In genomic region chr5:109866337-109867126, GRCm38 (mm10) we compare ENCODE assay signal across 7 mouse cellular contexts. TPM values are rescaled to one million over a fixed set of nuclear protein-coding genes. Genes with fewer than 3 reads are reported as not detected.
A peak's percentile ranks its signal among the peaks of the same experiment; 100 is the strongest.
DNase-seq lines count a peak whose midpoint lies in the region; ATAC-seq lines count a peak whose summit lies in the region.

No protein-coding gene starts in this region.

- no peaks in the 10 kb centered on the region for H3K9me3 ChIP-seq in intestine, embryonic 16.5 days (ENCODE audit: control insufficient read depth, low read length)
- H3K9me3 ChIP-seq in midbrain, embryonic 11.5 days (ENCODE audit: control insufficient read depth, low read length), result no peaks in the 10 kb centered on the region

- DNase-seq in adrenal gland, adult 8-10 months, result peak; percentile 84
- peak; percentile 85 for DNase-seq in embryo, embryonic 9.5 days (ENCODE audit: extremely low spot score)
- peak; percentile 43 to 77 for DNase-seq in gastrocnemius, postnatal 4 days (ENCODE audit: low spot score in 2 of 2)
- DNase-seq in left cerebral cortex, postnatal 36 days (ENCODE audit: low spot score in 2 of 2), result peak; percentile 79 to 81
- DNase-seq in midbrain, embryonic 11.5 days (ENCODE audit: low spot score, missing footprints), result peak; percentile 96
- DNase-seq in skeletal muscle tissue, adult 2 months (ENCODE audit: low read depth, low spot score), result peak; percentile 82

- peak; percentile 100 for ATAC-seq in intestine, embryonic 16.5 days
- ATAC-seq in midbrain, embryonic 11.5 days (ENCODE audit: low FRiP score), result peak; percentile 100

- peak overlapping the region; percentile 64 for H3K4me3 ChIP-seq in intestine, embryonic 16.5 days (ENCODE audit: low read length)
- peak overlapping the region; percentile 41 for H3K4me3 ChIP-seq in midbrain, embryonic 11.5 days (ENCODE audit: low read depth, low read length)

- peak overlapping the region; percentile 74 for H3K9ac ChIP-seq in intestine, embryonic 16.5 days (ENCODE audit: low read depth, low read length)
- peak overlapping the region; percentile 67 for H3K9ac ChIP-seq in midbrain, embryonic 11.5 days (ENCODE audit: low read length)

- H3K4me1 ChIP-seq in intestine, embryonic 16.5 days (ENCODE audit: control insufficient read depth, insufficient read depth, low read length), result no peaks in the 10 kb centered on the region
- H3K4me1 ChIP-seq in midbrain, embryonic 11.5 days (ENCODE audit: control insufficient read depth, insufficient read depth, low read length), result peaks cover 5% of the 10 kb centered on the region; the same call in 1 of the 2 replicates

- no peaks in the 10 kb centered on the region for H3K36me3 ChIP-seq in intestine, embryonic 16.5 days (ENCODE audit: control insufficient read depth, insufficient read depth, low read length)
- no peaks in the 10 kb centered on the region for H3K36me3 ChIP-seq in midbrain, embryonic 11.5 days (ENCODE audit: control insufficient read depth, insufficient read depth, low read length)

- no peaks in the 10 kb centered on the region for H3K27me3 ChIP-seq in intestine, embryonic 16.5 days (replicated peaks; ENCODE audit: control insufficient read depth, insufficient read depth, low read length)
- no peaks in the 10 kb centered on the region for H3K27me3 ChIP-seq in midbrain, embryonic 11.5 days (ENCODE audit: control insufficient read depth, insufficient read depth, low read length)

- no peak overlapping the region for H3K27ac ChIP-seq in intestine, embryonic 16.5 days (ENCODE audit: low read length)
- H3K27ac ChIP-seq in midbrain, embryonic 11.5 days (ENCODE audit: low read depth, low read length), result no peak overlapping the region

- under 1% methylated on average over 22 of the region's 22 CpGs for WGBS in intestine, embryonic 16.5 days
- WGBS in midbrain, embryonic 11.5 days, result under 1% methylated on average over 22 of the region's 22 CpGs

- H3K4me2 ChIP-seq in intestine, embryonic 16.5 days (ENCODE audit: low read depth, low read length), result peak overlapping the region; percentile 63
- peak overlapping the region; percentile 56 for H3K4me2 ChIP-seq in midbrain, embryonic 11.5 days

- intact Hi-C loops in left cerebral cortex, postnatal 36 days (cut with DNase I), result loop anchor here (5.0 to 10.0 kb wide), 2 partner anchors 56 to 312 kb away; partner anchors contain the start of genes Crlf2 and Gm15446

RNA-seq across cellular contexts. Expression of gene Gm15446, which starts 56.7 kb away (rescaled TPM):
- total RNA-seq in adrenal gland, adult 8-10 months (2022), result 10 to 100 TPM; 10.2 to 19.9 (median 15.1) TPM
- total RNA-seq in gastrocnemius, postnatal 4 days (2021), result 1 to 10 TPM; 6.1 to 6.3 TPM
- polyA plus RNA-seq in intestine, embryonic 16.5 days (2015; fragmentation: Nextera tagmentation; extraction: Ambion mirVana), result 0.23 and 0.44 TPM in 2 replicates
- total RNA-seq in left cerebral cortex, postnatal 36 days (2021), result 10 to 100 TPM; 28.0 to 43.1 TPM
- polyA plus RNA-seq in midbrain, embryonic 11.5 days (2014; fragmentation: Nextera tagmentation; extraction: Ambion mirVana), result 0.45 and 0.62 TPM in 2 replicates
